Mouse (Mus musculus) lung, adult 2 months (tissue): Measurements from ENCODE around the gene Scamp4.

ENCODE experiments used
- CTCF ChIP-seq: fragments of 200-500 bp; IDR thresholded peaks from 2 replicates; pipeline ENCODE4 v1.5.1; 2011; ENCODE audit warnings: mild to moderate bottlenecking, low read length, control low read depth; ENCODE audit not compliant: insufficient read depth
- POLR2A ChIP-seq: fragments of 200-500 bp; IDR thresholded peaks from 2 replicates; pipeline ENCODE4 v1.6.1; 2011; ENCODE audit warnings: low read depth, mild to moderate bottlenecking, control low read depth, low read length, borderline replicate concordance; ENCODE audit errors: extremely low read depth

DNA sequence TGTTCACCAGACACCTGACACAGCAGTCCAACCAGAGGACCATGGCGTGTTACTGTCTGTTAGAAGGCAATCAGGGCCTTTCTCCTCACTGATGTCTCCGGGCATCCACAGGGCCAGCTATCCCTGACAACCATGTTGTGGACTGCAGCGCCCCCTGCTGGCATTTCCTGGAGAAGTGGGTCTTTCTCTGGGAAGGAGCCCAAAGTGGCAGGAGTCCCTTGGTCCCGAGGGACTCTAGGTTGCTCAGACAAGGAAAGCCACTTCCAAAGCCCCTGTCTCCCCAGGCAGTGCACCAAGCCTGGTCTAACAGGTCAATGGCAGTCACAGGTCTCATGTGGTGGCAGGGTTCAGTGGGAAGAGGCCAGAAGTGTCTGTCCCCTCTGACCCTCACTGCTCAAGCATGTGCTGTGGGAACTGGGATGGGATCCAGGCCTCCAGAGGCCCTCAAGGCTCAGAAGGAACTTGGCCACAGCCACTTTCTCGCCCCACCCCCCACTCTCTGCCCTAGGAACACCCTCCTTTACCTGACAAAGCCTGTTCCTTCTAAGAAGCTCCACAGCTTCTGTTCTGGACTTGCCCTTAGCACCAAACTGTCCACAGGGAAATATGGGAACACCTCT, 45.2 kb upstream of the Scamp4 start:
- TF ChIP-seq POLR2A (no peak), CTCF (peak; percentile 66)
